Mouse (Mus musculus) kidney, embryonic 15.5 days (tissue): ENCODE measurements around the gene Rps27a. TPM values are rescaled to one million over a fixed set of nuclear protein-coding genes. Genes with fewer than 3 reads are reported as not detected.
A peak's percentile ranks its signal among the peaks of the same experiment; 100 is the strongest.

ENCODE experiments used
- ATAC-seq: fragments of 200-750 bp; cut with Nextera tagmentation; replicated peaks from 2 replicates; pipeline ENCODE4 v1.8.0; 2017; ENCODE audit warnings: moderate TSS enrichment; ENCODE audit not compliant: low FRiP score
- H3K27ac ChIP-seq: fragments of 300-500 bp; sonication (generic); 2 replicates; pipeline ENCODE4 v1.5.1; 2015; ENCODE audit warnings: mild to moderate bottlenecking, inconsistent platforms
- H3K27me3 ChIP-seq: fragments of 300-500 bp; sonication (generic); 2 replicates; pipeline ENCODE4 v1.6.1; 2015; ENCODE audit warnings: inconsistent platforms
- H3K36me3 ChIP-seq: fragments of 300-500 bp; sonication (generic); 2 replicates; pipeline ENCODE4 v1.6.1; 2015; ENCODE audit warnings: inconsistent platforms
- H3K4me1 ChIP-seq: fragments of 300-500 bp; sonication (generic); 2 replicates; pipeline ENCODE4 v1.6.1; 2015; ENCODE audit warnings: inconsistent platforms
- H3K4me2 ChIP-seq: fragments of 300-500 bp; sonication (generic); 2 replicates; pipeline ENCODE4 v1.6.1; 2015; ENCODE audit warnings: moderate library complexity, mild to moderate bottlenecking, inconsistent platforms
- H3K4me3 ChIP-seq: fragments of 300-500 bp; sonication (generic); replicated peaks from 2 replicates; pipeline ENCODE4 v1.5.1; 2015; ENCODE audit warnings: mild to moderate bottlenecking, inconsistent platforms
- H3K9ac ChIP-seq: fragments of 300-500 bp; sonication (generic); 2 replicates; pipeline ENCODE4 v1.6.1; 2015; ENCODE audit warnings: mild to moderate bottlenecking, inconsistent platforms
- H3K9me3 ChIP-seq: fragments of 300-500 bp; sonication (generic); replicated peaks from 2 replicates; pipeline ENCODE4 v1.6.1; 2016; ENCODE audit warnings: inconsistent platforms
- WGBS: fragments of 180-500 bp; shearing (Covaris S2); methylation state at CpG from one replicate; pipeline ENCODE4 v1.1.7; 2015; ENCODE audit warnings: mixed read lengths; 5-methylcytosine and 5-hydroxymethylcytosine counted together
- polyA plus RNA-seq: library from polyadenylated mRNA; unstranded; fragments of >200 nt; fragmentation: Nextera tagmentation; extraction: Ambion mirVana; gene quantifications from 2 replicates; pipeline ENCODE4 v1.2.1, GENCODE M21; 2015

Rps27a gene
- polyA plus RNA-seq: 1,122 and 1,248 TPM in 2 replicates

DNA sequence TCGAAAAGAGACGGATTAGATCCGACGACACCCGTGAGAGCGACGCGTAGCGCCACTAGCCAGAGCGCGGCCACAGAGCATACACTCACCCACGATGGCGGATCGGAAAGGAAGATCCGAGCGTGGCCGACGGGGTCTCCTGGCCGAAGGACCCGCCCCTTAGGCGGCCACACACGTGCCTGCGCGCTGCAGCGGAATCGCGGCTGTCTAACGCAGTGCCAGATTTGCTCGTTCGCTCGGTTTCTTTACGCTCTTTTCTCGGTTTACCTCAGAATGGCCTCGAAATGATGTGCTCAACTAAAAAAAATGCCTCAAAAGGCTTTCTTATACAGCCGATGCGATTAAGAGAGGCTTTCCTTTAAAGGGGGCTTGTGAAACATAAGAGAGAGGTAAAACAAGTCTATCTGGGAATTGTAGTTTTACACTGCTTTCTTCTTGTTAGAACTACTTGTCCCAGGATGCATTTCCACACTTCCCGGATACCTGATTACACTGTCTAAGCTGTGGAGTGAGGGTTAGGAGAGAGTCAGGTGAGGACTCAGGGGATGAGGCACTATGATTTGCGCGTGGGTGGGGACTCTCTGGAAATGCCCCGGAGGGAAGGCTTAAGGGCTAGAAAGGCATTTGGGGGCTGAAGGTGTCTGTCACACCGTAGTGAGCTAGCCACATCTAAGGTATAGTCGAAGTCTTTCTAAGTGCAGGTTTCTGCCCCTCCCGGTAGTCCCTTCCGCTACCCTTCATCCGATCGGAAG is at the start of gene Rps27a, which contains the start of gene Clhc1:
Gene Rps27a (minus strand): TSS at position 358 of the 752 bp plus-strand sequence.
Gene Clhc1 (plus strand): TSS at position 199 of the 752 bp plus-strand sequence.
- Histone ChIP-seq H3K9ac (peak within 1 kb of the TSS; percentile 89), H3K4me1 (peaks cover 11% of the 10 kb centered on the region), H3K4me2 (peak within 1 kb of the TSS; percentile 68), H3K27me3 (no peaks in the 10 kb centered on the region), H3K9me3 (no peaks in the 10 kb centered on the region), H3K27ac (peak within 1 kb of the TSS; percentile 88), H3K4me3 (peak within 1 kb of the TSS; percentile 84), H3K36me3 (peaks cover 37% of the 10 kb centered on the region)
- WGBS: under 1% methylated on average over 46 of the region's 46 CpGs
- peak; percentile 97 for ATAC-seq

DNA sequence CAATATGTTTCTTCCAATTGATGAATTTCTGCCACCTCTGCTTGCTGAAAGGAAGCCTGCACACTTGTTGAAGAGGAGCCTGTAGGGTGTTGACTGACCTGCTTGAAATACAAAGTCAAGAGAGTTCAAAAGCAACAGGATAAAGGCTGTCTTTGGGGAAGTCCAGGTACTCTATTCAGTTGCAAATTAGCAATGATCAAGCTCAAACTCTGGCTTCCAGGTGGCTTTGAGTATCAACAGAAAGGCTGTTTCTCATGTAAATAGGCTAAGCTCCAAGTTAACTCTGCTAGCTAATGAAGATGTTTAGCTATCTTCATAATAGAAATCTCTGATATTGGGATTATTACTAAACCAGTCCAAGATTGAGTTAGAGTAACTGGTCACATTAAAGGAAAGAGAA is 49.2 kb upstream of the Rps27a start:
- Histone ChIP-seq H3K36me3 (no peaks in the 10 kb centered on the region), H3K9me3 (no peaks in the 10 kb centered on the region), H3K27ac (no peak overlapping the region), H3K4me3 (no peak overlapping the region), H3K4me2 (no peak overlapping the region), H3K27me3 (no peaks in the 10 kb centered on the region), H3K9ac (no peak overlapping the region), H3K4me1 (no peaks in the 10 kb centered on the region)
- ATAC-seq: no peak

DNA sequence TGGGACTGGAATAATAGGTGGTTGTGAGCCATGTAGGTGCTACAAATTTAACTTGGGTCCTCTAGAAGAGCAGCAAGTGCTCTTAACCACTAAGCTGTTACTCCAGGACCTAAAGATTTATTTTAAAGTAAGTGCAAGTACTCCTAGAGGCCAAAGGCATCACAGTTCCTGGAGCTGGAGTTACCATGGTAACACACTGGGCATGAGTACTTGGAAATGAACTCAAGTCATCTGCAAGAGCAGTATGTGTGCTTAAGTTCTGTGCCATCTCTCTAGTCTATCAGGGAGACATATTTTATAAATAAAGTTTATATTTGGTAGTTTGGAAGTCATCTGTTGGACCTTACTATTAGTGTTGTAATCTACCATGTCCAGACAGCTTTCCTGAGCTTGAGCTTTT is 47.3 kb upstream of the Rps27a start:
- Histone ChIP-seq H3K4me1 (no peaks in the 10 kb centered on the region), H3K4me3 (no peak overlapping the region), H3K4me2 (no peak overlapping the region), H3K27ac (no peak overlapping the region), H3K27me3 (no peaks in the 10 kb centered on the region), H3K9me3 (no peaks in the 10 kb centered on the region), H3K9ac (no peak overlapping the region), H3K36me3 (no peaks in the 10 kb centered on the region)
- no peak for ATAC-seq

DNA sequence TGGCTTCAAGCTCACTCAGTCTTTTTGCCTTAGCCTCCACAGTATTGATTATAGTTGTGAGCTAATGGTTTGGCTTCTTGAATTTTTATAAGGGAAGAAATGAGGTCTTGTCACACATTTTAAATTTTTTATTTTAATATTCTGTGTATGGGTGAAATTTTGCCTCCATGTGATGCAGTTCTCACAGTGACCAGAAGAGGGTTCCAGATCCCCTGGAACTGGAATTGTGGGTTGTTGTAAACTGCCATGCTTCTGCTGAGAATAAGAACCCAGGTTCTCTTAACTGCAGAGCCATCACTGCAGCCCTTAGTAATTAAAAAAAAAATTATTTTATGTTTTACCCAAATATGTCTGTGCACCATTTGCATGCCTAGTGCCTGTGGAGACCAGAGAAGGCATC is 31.7 kb upstream of the Rps27a start:
- H3K9ac ChIP-seq: no peak overlapping the region
- no peaks in the 10 kb centered on the region for H3K27me3 ChIP-seq
- H3K4me2 ChIP-seq: no peak overlapping the region
- H3K9me3 ChIP-seq: 0 out of 2 replicates have a peak, but pooled peaks cover 4% of the 10 kb centered on the region
- H3K4me3 ChIP-seq: no peak overlapping the region
- no peak for ATAC-seq
- no peak overlapping the region for H3K27ac ChIP-seq
- H3K4me1 ChIP-seq: no peaks in the 10 kb centered on the region
- no peaks in the 10 kb centered on the region for H3K36me3 ChIP-seq

DNA sequence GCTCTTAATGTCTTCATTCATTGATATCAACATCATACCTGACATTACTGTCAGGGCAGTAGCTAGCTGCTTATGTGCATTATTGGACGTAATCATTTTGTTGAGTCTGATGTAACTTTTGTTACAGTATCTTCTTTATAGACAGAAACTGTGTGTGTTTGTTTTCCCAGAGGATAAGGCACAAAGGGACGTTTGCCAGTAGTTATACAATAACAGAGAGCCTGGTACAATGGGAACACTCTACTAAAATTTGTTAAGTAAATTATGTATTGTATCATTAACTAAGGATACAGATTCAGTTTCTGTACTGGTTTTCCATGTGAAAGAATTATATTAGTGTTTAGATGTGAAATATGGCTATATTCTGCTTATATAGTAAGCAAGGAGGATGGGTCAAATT is 24.7 kb upstream of the Rps27a start:
- 72% methylated on average over 2 of the region's 2 CpGs for WGBS
- H3K4me3 ChIP-seq: no peak overlapping the region
- no peak overlapping the region for H3K27ac ChIP-seq
- no peaks in the 10 kb centered on the region for H3K36me3 ChIP-seq
- H3K4me2 ChIP-seq: no peak overlapping the region
- no peaks in the 10 kb centered on the region for H3K4me1 ChIP-seq
- ATAC-seq: no peak
- no peaks in the 10 kb centered on the region for H3K27me3 ChIP-seq
- no peak overlapping the region for H3K9ac ChIP-seq
- H3K9me3 ChIP-seq: no peaks in the 10 kb centered on the region

- 67% methylated on average over 3 of the region's 3 CpGs for WGBS
- ATAC-seq: no peak
- Histone ChIP-seq H3K4me2 (no peak overlapping the region), H3K4me1 (no peaks in the 10 kb centered on the region), H3K27me3 (no peaks in the 10 kb centered on the region), H3K9me3 (no peaks in the 10 kb centered on the region), H3K4me3 (no peak overlapping the region), H3K9ac (no peak overlapping the region), H3K36me3 (no peaks in the 10 kb centered on the region), H3K27ac (no peak overlapping the region)
Measured at GRCm38 (mm10) chr11:29571536-29571935, 23.6 kb upstream of the Rps27a start.

DNA sequence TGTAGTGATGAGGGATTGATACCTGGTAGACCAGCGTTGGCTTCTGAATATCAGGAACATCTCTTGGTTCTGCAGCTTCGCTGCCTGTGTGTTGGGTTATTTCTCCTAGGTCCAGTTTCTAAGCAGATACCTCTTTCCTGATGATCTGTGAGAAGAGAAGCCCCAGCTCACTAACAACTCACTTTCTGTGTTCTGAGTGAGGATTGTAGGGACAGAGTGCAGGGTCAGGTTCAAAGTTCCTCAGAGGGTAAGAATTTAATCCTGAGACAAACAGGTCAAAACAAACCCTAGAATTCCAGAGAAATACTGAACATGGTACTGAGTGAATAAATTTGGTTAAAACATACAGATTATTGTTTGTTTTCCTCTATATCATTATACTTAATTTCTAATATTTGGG is 15.5 kb upstream of the Rps27a start:
- no peaks in the 10 kb centered on the region for H3K4me1 ChIP-seq
- no peak overlapping the region for H3K4me2 ChIP-seq
- WGBS: 88% methylated on average over 2 of the region's 2 CpGs
- H3K36me3 ChIP-seq: no peaks in the 10 kb centered on the region
- H3K27me3 ChIP-seq: no peaks in the 10 kb centered on the region
- no peak for ATAC-seq
- no peak overlapping the region for H3K4me3 ChIP-seq
- no peak overlapping the region for H3K27ac ChIP-seq
- no peak overlapping the region for H3K9ac ChIP-seq
- H3K9me3 ChIP-seq: no peaks in the 10 kb centered on the region

DNA sequence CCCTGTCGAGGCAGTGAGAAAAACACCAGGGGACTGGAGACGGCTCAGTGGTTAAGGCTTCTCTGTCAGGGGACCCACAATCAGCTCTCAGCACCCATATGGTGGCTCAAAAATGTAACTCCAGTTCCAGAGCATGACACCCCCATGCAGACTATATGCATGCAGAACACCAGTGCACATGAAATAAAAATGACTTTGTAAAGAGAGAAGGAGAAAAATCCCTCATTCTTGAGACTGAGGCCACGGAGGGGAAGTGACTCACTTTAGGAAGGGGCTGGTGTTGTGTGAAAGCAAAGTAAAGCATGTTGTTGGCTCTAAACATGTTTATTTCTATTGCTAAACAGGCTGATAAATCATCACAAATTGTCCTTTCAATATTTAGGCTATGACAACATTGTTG is 13.1 kb upstream of the Rps27a start:
- Histone ChIP-seq H3K9me3 (no peaks in the 10 kb centered on the region), H3K9ac (no peak overlapping the region), H3K4me2 (no peak overlapping the region), H3K27me3 (no peaks in the 10 kb centered on the region), H3K4me1 (no peaks in the 10 kb centered on the region), H3K27ac (no peak overlapping the region), H3K4me3 (no peak overlapping the region), H3K36me3 (no peaks in the 10 kb centered on the region)
- no peak for ATAC-seq
- 89% methylated on average over 3 of the region's 3 CpGs for WGBS

DNA sequence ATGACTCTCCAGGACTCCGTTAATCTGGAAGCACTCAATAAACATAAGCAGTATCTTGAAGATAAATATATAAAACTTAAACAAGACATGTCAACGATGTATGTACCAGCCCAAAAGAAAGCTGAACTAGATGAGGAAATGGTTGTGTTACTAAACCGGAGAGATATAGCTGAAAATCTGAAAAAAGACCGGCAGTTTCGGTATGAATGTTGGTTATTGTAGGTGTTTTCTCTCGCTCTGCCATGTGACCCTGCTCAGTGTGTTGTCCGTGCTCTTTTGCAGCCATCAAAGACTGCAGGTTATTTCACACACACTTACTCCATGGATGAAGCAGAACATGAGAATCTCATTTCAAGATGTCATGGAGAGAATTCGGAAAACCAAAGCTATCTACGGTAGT is 12.5 kb upstream of the Rps27a start:
- Histone ChIP-seq H3K4me3 (no peak overlapping the region), H3K9ac (no peak overlapping the region), H3K4me2 (no peak overlapping the region), H3K4me1 (no peaks in the 10 kb centered on the region), H3K27ac (no peak overlapping the region), H3K36me3 (no peaks in the 10 kb centered on the region), H3K27me3 (no peaks in the 10 kb centered on the region), H3K9me3 (no peaks in the 10 kb centered on the region)
- no peak for ATAC-seq
- WGBS: 90% methylated on average over 9 of the region's 9 CpGs

GRCm38 (mm10) chr11:29549425-29549778 is 1.5 kb upstream of the Rps27a start:
- no peak overlapping the region for H3K27ac ChIP-seq
- H3K36me3 ChIP-seq: peaks cover 23% of the 10 kb centered on the region
- peaks cover 11% of the 10 kb centered on the region for H3K4me1 ChIP-seq
- H3K4me2 ChIP-seq: no peak overlapping the region
- H3K9ac ChIP-seq: no peak overlapping the region
- ATAC-seq: no peak
- no peaks in the 10 kb centered on the region for H3K9me3 ChIP-seq
- no peaks in the 10 kb centered on the region for H3K27me3 ChIP-seq
- WGBS: 95% methylated on average over 1 of the region's 1 CpGs
- H3K4me3 ChIP-seq: no peak overlapping the region

DNA sequence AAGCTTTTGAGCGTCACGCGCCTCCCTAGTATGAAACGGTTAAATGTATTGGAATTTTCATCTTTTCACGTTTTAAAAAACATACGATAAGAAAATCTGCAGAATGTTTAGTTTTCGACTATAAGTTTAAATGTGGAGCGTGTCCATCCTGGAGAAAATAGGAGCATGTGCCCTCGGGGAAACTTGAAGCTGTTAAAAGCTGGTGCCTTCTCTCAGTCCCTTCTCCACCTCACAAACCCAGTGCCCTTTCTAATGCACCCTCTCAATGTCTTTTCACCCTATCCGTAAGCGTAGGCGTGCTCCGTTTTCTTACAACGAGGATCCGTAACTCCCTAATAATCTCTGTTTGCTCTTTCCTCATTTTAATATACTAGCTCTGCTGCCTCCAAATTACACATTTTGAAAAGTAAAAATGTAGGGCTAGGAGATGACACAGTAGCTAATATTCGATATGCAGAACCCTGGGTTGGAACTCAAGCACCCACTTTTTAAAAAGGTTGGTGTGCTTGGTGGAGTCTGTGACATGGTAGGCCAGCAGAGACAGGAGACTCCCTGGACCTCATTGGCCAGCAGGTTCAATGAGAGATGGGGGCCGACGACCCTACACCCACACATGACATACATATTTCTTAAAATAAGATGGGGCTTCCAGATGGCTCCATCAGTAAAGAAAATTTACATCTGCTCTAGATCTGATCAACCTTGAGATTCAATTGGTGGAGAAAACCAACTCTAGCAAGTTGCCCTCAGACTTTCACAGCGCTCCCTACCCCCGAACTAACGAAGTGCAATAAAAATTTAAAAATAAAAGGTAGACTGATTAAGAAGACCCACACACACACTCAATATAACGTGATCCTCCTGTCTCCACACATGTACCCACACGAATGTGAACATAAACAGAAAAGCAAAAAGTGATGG is 855 bp upstream of the Rps27a start:
- H3K27ac ChIP-seq: peak overlapping the region; percentile 88
- peaks cover 11% of the 10 kb centered on the region for H3K4me1 ChIP-seq
- H3K36me3 ChIP-seq: peaks cover 30% of the 10 kb centered on the region
- H3K4me2 ChIP-seq: peak overlapping the region; percentile 68
- 23% methylated on average over 23 of the region's 23 CpGs for WGBS
- no peak for ATAC-seq
- peak overlapping the region; percentile 84 for H3K4me3 ChIP-seq
- H3K9me3 ChIP-seq: no peaks in the 10 kb centered on the region
- peak overlapping the region; percentile 89 for H3K9ac ChIP-seq
- H3K27me3 ChIP-seq: no peaks in the 10 kb centered on the region

DNA sequence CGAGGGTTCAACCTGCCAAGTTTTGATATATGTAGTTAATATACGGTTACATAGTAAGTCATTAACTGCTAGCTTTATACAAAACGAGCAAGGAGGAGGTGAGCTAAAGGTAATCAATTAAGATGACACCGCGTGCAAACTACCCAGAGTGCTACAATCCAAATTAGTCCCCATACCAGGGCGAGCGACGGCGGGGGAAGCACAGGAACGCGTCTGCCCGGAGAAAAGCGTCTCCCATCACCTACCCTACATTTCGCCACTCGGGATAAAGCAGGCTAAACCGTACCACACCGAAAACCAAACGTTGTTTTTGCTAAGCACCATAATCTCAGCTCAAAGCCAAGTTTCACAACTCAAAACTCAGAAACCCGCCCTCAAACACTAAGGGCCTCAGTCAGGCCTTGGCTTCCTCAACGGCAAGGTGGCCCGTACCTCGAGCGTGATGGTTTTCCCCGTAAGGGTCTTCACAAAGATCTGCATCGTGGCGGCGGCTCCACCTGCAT is 609 bp downstream of the Rps27a start:
- no peaks in the 10 kb centered on the region for H3K9me3 ChIP-seq
- H3K9ac ChIP-seq: peak overlapping the region; percentile 89
- H3K4me1 ChIP-seq: peaks cover 11% of the 10 kb centered on the region
- H3K36me3 ChIP-seq: peaks cover 41% of the 10 kb centered on the region
- H3K4me3 ChIP-seq: peak overlapping the region; percentile 84
- peak; percentile 10; the same call in 1 of the 2 replicates for ATAC-seq
- H3K4me2 ChIP-seq: peak overlapping the region; percentile 68
- WGBS: 0% methylated on average over 27 of the region's 27 CpGs
- peak overlapping the region; percentile 88 for H3K27ac ChIP-seq
- H3K27me3 ChIP-seq: no peaks in the 10 kb centered on the region
